Mouse (Mus musculus): ENCODE measurements around the gene Dph7. TPM values are rescaled to one million over a fixed set of nuclear protein-coding genes. Genes with fewer than 3 reads are reported as not detected.

The Dph7 gene
- polyA plus RNA-seq, 1 experiment from 2014 or later = 30.2 TPM

Small RNA genes lying within 50 kb of the gene (microRNA-seq; reads per million reads assigned to microRNA genes)
- not detected for gene Gm22875

Other genes starting within 250 kb of the Dph7 start
- gene Cacna1b, start 199.2 kb upstream of the Dph7 start, polyA plus RNA-seq (2015; fragmentation: Nextera tagmentation; extraction: Ambion mirVana) = 1.2 and 1.5 TPM in 2 replicates
- gene Ehmt1, start 42.8 kb upstream of the Dph7 start, polyA plus RNA-seq (2015; fragmentation: Nextera tagmentation; extraction: Ambion mirVana) = 79.5 and 85.1 TPM in 2 replicates
- 44.1 and 49.0 TPM in 2 replicates for gene Arrdc1, start 27.1 kb upstream of the Dph7 start, polyA plus RNA-seq (2015; fragmentation: Nextera tagmentation; extraction: Ambion mirVana)
- 10.4 and 18.2 TPM in 2 replicates for gene Zmynd19, start 12.6 kb upstream of the Dph7 start, polyA plus RNA-seq (2015; fragmentation: Nextera tagmentation; extraction: Ambion mirVana)
- 117 TPM in 2 replicates for gene Mrpl41, start 12.7 kb downstream of the Dph7 start, polyA plus RNA-seq (2015; fragmentation: Nextera tagmentation; extraction: Ambion mirVana)
- gene Pnpla7, start 13.6 kb downstream of the Dph7 start, polyA plus RNA-seq (2015; fragmentation: Nextera tagmentation; extraction: Ambion mirVana) = 7.1 and 7.2 TPM in 2 replicates
- gene Nsmf, start 92.0 kb downstream of the Dph7 start, polyA plus RNA-seq (2015; fragmentation: Nextera tagmentation; extraction: Ambion mirVana) = 67.5 and 68.3 TPM in 2 replicates
- not detected in 2 replicates for gene Entpd8, start 117.9 kb downstream of the Dph7 start, polyA plus RNA-seq (2015; fragmentation: Nextera tagmentation; extraction: Ambion mirVana)
- 0.18 TPM in 1 of 2 replicates, not detected in the other for gene Noxa1, start 132.7 kb downstream of the Dph7 start, polyA plus RNA-seq (2015; fragmentation: Nextera tagmentation; extraction: Ambion mirVana)
- gene Nrarp, start 218.4 kb downstream of the Dph7 start, polyA plus RNA-seq (2015; fragmentation: Nextera tagmentation; extraction: Ambion mirVana) = 28.5 and 33.5 TPM in 2 replicates
- gene Tor4a, start 234.5 kb downstream of the Dph7 start, polyA plus RNA-seq (2015; fragmentation: Nextera tagmentation; extraction: Ambion mirVana) = 8.9 and 10.0 TPM in 2 replicates
- 114 and 117 TPM in 2 replicates for gene Nelfb, start 249.1 kb downstream of the Dph7 start, polyA plus RNA-seq (2015; fragmentation: Nextera tagmentation; extraction: Ambion mirVana)